Mouse (Mus musculus): Measurements from ENCODE around the gene Kank2. TPM values are rescaled to one million over a fixed set of nuclear protein-coding genes. Genes with fewer than 3 reads are reported as not detected.
A peak's percentile ranks its signal among the peaks of the same experiment; 100 is the strongest.
"Not testable (repeated sequence)": the region's sequence is repeated elsewhere in the genome, so short reads cannot be mapped to it uniquely, and the experiment has no call there.

Kank2 gene
- total RNA-seq, 2 experiments from 2014 or later = 17.9 to 21.2 TPM

- intact Hi-C loops (cut with DNase I; ENCODE audit: low total_unique reads) = no loop called here
- DNase-seq = peak; percentile 77
These were observed 6.7 kb downstream of the Kank2 start for GRCm38 (mm10) chr9:21791861-21792260.

GRCm38 (mm10) chr9:21788234-21788633 is 10.3 kb downstream of the Kank2 start:
- no peak for DNase-seq
- intact Hi-C loops (cut with DNase I; ENCODE audit: low total_unique reads) = no loop called here

- no peak for DNase-seq
- intact Hi-C loops (cut with DNase I; ENCODE audit: low total_unique reads) = no loop called here
These were observed 10.9 kb downstream of the Kank2 start for GRCm38 (mm10) chr9:21787654-21788053.

GRCm38 (mm10) chr9:21786906-21787305 is 11.6 kb downstream of the Kank2 start:
- intact Hi-C loops (cut with DNase I; ENCODE audit: low total_unique reads) = no loop called here
- peak; percentile 70 for DNase-seq

GRCm38 (mm10) chr9:21786309-21786708 is 12.2 kb downstream of the Kank2 start:
- intact Hi-C loops (cut with DNase I; ENCODE audit: low total_unique reads); DNase-seq: not testable (repeated sequence)

- DNase-seq = no peak
- intact Hi-C loops (cut with DNase I; ENCODE audit: low total_unique reads) = no loop called here
These were observed 13.8 kb downstream of the Kank2 start for GRCm38 (mm10) chr9:21784517-21785307.

GRCm38 (mm10) chr9:21781657-21782468 is 16.7 kb downstream of the Kank2 start:
- DNase-seq = peak; percentile 67
- intact Hi-C loops (cut with DNase I; ENCODE audit: low total_unique reads) = no loop called here

- no peak for DNase-seq
- intact Hi-C loops (cut with DNase I; ENCODE audit: low total_unique reads) = no loop called here
These were observed 20.8 kb downstream of the Kank2 start for GRCm38 (mm10) chr9:21777726-21778125.

GRCm38 (mm10) chr9:21774353-21774752 is 24.2 kb downstream of the Kank2 start:
- intact Hi-C loops (cut with DNase I; ENCODE audit: low total_unique reads) = no loop called here
- DNase-seq = no peak

GRCm38 (mm10) chr9:21773396-21773795 is 25.1 kb downstream of the Kank2 start:
- DNase-seq; intact Hi-C loops (cut with DNase I; ENCODE audit: low total_unique reads): not testable (repeated sequence)

GRCm38 (mm10) chr9:21769558-21770183 is 28.9 kb downstream of the Kank2 start:
- peak; percentile 46 for DNase-seq
- intact Hi-C loops (cut with DNase I; ENCODE audit: low total_unique reads) = no loop called here

- DNase-seq = peak; percentile 42
- intact Hi-C loops (cut with DNase I; ENCODE audit: low total_unique reads) = no loop called here
These were observed 29.8 kb downstream of the Kank2 start for GRCm38 (mm10) chr9:21768511-21769411.

GRCm38 (mm10) chr9:21767896-21768295 is 30.6 kb downstream of the Kank2 start:
- peak; percentile 71 for DNase-seq
- intact Hi-C loops (cut with DNase I; ENCODE audit: low total_unique reads) = no loop called here

- intact Hi-C loops (cut with DNase I; ENCODE audit: low total_unique reads) = no loop called here
- DNase-seq = no peak
These were observed 34.2 kb downstream of the Kank2 start for GRCm38 (mm10) chr9:21764084-21764999.

- no peak for DNase-seq
- intact Hi-C loops (cut with DNase I; ENCODE audit: low total_unique reads) = no loop called here
These were observed 36.4 kb downstream of the Kank2 start for GRCm38 (mm10) chr9:21762135-21762534.

GRCm38 (mm10) chr9:21760155-21761088 is 38.1 kb downstream of the Kank2 start, which contains the start of gene Spc24:
Gene Spc24 (minus strand): TSS chr9:21760303.
- peak; percentile 90 for DNase-seq
- intact Hi-C loops (cut with DNase I; ENCODE audit: low total_unique reads) = no loop called here

GRCm38 (mm10) chr9:21759718-21760117 is 38.8 kb downstream of the Kank2 start:
- no peak for DNase-seq
- intact Hi-C loops (cut with DNase I; ENCODE audit: low total_unique reads) = no loop called here
